Mouse (Mus musculus) erythroid progenitor cell, adult 5-6 weeks (primary cell): ENCODE results near the gene Slc44a1. TPM values are rescaled to one million over a fixed set of nuclear protein-coding genes. Genes with fewer than 3 reads are reported as not detected.

Source experiments
- ATAC-seq: replicated peaks from 2 replicates; pipeline ENCODE4 v1.8.0; 2016; ENCODE audit warnings: moderate number of reproducible peaks, mild to moderate bottlenecking, moderate TSS enrichment, inconsistent platforms; ENCODE audit not compliant: poor library complexity, low FRiP score, severe bottlenecking
- total RNA-seq, 2 experiments: library from RNA; stranded (forward) in 1 of 2; stranded (reverse) in 1 of 2; fragments of 150-400 nt in 1 of 2; fragments of 186-747, 209-891 nt in 1 of 2; gene quantifications; 2 replicates each; pipeline versions ENCODE4 v1.2.3 to v1.2.4; 2015 to 2017; ENCODE audit warnings: low replicate concordance in 2 of 2

Slc44a1 gene
- total RNA-seq, 2 experiments from 2014 or later: 21.6 to 27.2 TPM

DNA sequence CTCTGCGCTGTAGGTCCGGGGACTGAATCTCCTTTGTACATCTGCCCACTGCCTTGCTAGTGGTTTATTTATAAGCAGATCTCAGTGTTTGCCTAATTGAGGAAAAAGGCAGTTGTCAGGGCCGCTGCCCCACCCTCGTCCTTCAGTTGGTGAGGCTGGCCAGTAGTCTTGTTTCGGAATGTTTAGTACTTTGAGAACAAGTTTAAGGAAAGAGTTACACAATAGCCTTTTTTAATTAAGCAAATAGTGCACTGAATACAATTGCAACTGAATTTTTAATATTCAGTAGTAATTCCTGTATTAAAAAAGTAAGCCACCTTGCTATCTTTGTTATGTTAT is 191.8 kb downstream of the Slc44a1 start:
- ATAC-seq: no peak

DNA sequence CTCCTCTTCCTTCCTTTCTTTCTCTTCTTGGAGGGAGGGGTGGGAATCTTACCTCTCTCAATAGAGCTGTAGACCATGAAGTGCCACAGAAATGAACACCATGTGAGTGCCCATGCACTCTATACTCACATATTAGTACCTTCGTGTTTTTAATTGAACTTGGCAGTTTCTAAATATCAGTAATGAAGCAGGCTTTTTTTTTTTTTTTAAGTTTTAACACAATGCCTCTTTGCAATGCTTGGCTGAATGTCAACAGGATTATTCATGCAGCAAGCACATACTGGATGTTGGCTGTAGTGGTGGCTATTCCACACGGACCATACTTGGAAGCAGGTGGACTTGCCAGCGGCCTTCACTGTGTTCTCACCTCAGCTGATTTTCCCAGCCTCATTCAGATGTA is 195.1 kb downstream of the Slc44a1 start:
- ATAC-seq: no peak

DNA sequence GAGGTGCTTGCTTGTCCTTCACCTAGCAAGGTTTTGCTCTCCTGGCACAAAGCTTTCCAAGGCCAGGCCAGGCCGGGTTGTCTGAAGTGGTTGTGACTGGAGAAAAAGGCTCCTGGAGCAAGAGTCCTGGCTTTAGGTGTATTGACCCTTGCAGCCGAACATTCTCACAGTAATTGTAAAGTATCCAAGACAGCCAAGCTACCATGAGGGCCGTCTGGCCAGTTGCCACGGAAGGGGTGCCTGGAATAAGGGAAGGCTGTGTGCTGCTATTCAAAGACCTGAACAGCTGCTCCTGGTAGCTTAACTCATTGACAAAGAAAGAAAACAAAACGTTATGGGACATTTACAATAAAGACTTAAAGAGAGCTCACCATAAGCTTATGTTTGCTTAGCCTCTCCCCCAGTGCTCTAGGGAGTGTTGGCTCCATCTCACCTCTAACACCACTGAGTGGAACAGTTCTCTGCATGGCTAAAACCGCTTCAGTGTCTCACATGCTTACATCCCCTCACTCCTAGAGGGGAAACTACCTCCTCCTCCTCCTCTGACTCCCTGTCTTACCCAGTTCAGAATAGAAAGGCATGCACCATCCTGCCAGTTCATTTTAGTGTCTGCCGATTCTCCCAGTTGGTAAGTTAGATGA is 197.2 kb downstream of the Slc44a1 start:
- no peak for ATAC-seq

DNA sequence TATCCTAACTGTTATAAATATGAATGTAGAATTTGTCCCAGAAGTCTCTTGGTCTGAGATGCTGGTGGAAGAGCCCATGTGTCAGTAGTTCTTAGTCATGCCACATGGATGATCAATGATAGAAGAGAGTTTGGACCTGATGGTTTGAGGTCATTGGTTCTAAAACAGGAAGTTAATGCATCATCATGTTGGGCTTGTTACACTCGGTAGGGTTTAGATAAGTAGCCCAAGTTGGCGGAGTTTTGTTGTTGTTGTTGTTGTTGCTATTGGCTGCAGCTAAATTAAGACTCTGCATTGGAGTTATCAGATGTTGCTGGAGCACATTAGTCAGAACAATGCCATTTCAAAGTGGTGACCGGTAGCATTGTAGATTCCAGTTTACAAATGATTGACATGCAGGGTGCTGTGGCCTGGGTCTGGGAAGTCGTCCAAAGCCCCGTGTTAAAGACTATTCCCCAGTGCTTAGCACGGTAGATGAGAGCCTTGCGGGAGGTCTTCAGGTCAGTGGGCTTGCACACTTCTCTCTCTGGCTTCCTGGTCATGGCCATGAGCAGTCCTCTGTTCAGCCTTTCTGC is 198.4 kb downstream of the Slc44a1 start:
- ATAC-seq: no peak

DNA sequence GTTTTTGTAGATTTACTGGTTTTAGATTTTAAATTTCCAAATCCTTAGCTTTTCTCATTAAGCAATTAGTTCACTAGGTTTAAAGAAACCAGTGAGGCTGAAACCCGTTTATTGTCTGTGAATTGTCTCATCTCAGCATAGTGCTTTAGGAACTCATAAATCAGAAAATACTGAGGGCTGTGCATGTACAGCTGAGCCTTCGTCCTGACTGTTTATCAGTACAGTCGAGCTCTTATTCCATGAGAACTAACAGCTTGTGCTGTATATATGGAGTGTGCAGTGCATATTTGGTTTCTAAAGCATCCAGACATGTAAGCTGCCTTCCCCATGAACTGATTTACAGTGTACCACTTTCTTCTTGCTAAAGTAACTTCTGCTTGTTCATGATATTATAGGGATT is 217.8 kb downstream of the Slc44a1 start:
- no peak for ATAC-seq

DNA sequence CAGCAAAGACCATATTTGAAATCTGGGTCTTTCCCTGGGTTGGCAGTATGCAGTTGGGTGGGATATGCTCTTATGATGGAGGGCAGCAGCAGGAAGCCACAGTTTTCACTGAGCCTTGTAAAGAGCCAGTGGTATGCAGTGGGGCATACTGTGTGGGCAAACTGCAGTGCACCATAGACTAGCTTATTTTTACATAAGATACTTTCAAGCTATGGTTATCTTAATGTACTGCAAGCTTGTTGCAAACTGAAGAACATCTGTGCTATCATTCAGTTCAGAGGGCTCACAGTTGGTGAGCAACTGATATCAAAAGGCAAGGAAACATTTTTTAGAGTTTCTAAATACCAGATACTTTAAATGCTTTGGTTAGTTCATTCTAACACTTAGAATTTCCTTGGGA is 220.5 kb downstream of the Slc44a1 start:
- no peak for ATAC-seq

Other genes with a start within 250 kb of the Slc44a1 start
- gene Fsd1l, start 191.1 kb downstream of the Slc44a1 start, total RNA-seq (2015; ENCODE audit: low replicate concordance): 15.5 and 22.6 TPM in 2 replicates
- 17.3 and 25.7 TPM in 2 replicates for gene Fsd1l, start 191.1 kb downstream of the Slc44a1 start, total RNA-seq (2017; ENCODE audit: low replicate concordance)